Mouse (Mus musculus) neural tube, embryonic 15.5 days (tissue): ENCODE data around the gene Gm28051. TPM values are rescaled to one million over a fixed set of nuclear protein-coding genes. Genes with fewer than 3 reads are reported as not detected.

Experiments used
- ATAC-seq: fragments of 200-750 bp; cut with Nextera tagmentation; 2 replicates; pipeline ENCODE4 v1.8.0; 2017; ENCODE audit warnings: mild to moderate bottlenecking, moderate TSS enrichment, moderate library complexity; ENCODE audit not compliant: low FRiP score
- H3K27ac ChIP-seq: fragments of 300-500 bp; sonication (generic); replicated peaks from 2 replicates; pipeline ENCODE4 v1.5.1; 2015; ENCODE audit warnings: mild to moderate bottlenecking, inconsistent platforms
- H3K27me3 ChIP-seq: fragments of 300-500 bp; sonication (generic); replicated peaks from 2 replicates; pipeline ENCODE4 v1.6.1; 2015; ENCODE audit warnings: inconsistent platforms
- H3K36me3 ChIP-seq: fragments of 300-500 bp; sonication (generic); 2 replicates; pipeline ENCODE4 v1.6.1; 2015; ENCODE audit warnings: inconsistent platforms
- H3K4me1 ChIP-seq: fragments of 300-500 bp; sonication (generic); 2 replicates; pipeline ENCODE4 v1.6.1; 2015; ENCODE audit warnings: inconsistent platforms
- H3K4me2 ChIP-seq: fragments of 300-500 bp; sonication (generic); 2 replicates; pipeline ENCODE4 v1.6.1; 2015; ENCODE audit warnings: inconsistent platforms, mild to moderate bottlenecking, moderate library complexity
- H3K4me3 ChIP-seq: fragments of 300-500 bp; sonication (generic); replicated peaks from 2 replicates; pipeline ENCODE4 v1.5.1; 2015; ENCODE audit warnings: mild to moderate bottlenecking, inconsistent platforms
- H3K9ac ChIP-seq: fragments of 300-500 bp; sonication (generic); replicated peaks from 2 replicates; pipeline ENCODE4 v1.6.1; 2015; ENCODE audit warnings: mild to moderate bottlenecking, inconsistent platforms
- H3K9me3 ChIP-seq: fragments of 300-500 bp; sonication (generic); replicated peaks from 2 replicates; pipeline ENCODE4 v1.6.1; 2016; ENCODE audit warnings: inconsistent platforms
- WGBS: fragments of 180-500 bp; shearing (Covaris S2); methylation state at CpG from one replicate; pipeline ENCODE4 v1.1.7; 2015; ENCODE audit warnings: mixed read lengths; 5-methylcytosine and 5-hydroxymethylcytosine counted together
- polyA plus RNA-seq: library from polyadenylated mRNA; unstranded; fragments of >200 nt; fragmentation: Nextera tagmentation; extraction: Ambion mirVana; gene quantifications from 2 replicates; pipeline ENCODE4 v1.2.1, GENCODE M21; 2015

Gene Gm28051
- polyA plus RNA-seq, 1 experiment from 2014 or later: not detected

- Histone ChIP-seq H3K27me3 (no peaks in the 10 kb centered on the region), H3K27ac (no peak overlapping the region), H3K36me3 (no peaks in the 10 kb centered on the region), H3K9me3 (no peaks in the 10 kb centered on the region), H3K4me2 (no peak overlapping the region), H3K9ac (no peak overlapping the region), H3K4me3 (no peak overlapping the region), H3K4me1 (peaks cover 26% of the 10 kb centered on the region)
- 72% methylated on average over 3 of the region's 3 CpGs for whole genome bisulfite sequencing
- ATAC-seq: no peak
Observed at GRCm38 (mm10) chr12:102740285-102740684, 17.3 kb downstream of the Gm28051 start.

- Histone ChIP-seq H3K9ac (no peak overlapping the region), H3K27ac (no peak overlapping the region), H3K27me3 (no peaks in the 10 kb centered on the region), H3K9me3 (no peaks in the 10 kb centered on the region), H3K4me2 (no peak overlapping the region), H3K4me1 (peaks cover 17% of the 10 kb centered on the region), H3K4me3 (no peak overlapping the region), H3K36me3 (no peaks in the 10 kb centered on the region)
- WGBS: 87% methylated on average over 5 of the region's 5 CpGs
- ATAC-seq: no peak
Observed at GRCm38 (mm10) chr12:102739096-102739495, 18.5 kb downstream of the Gm28051 start.

- 11% methylated on average over 4 of the region's 5 CpGs for WGBS
- no peak for ATAC-seq
Observed at GRCm38 (mm10) chr12:102733381-102733780, 24.2 kb downstream of the Gm28051 start.

DNA sequence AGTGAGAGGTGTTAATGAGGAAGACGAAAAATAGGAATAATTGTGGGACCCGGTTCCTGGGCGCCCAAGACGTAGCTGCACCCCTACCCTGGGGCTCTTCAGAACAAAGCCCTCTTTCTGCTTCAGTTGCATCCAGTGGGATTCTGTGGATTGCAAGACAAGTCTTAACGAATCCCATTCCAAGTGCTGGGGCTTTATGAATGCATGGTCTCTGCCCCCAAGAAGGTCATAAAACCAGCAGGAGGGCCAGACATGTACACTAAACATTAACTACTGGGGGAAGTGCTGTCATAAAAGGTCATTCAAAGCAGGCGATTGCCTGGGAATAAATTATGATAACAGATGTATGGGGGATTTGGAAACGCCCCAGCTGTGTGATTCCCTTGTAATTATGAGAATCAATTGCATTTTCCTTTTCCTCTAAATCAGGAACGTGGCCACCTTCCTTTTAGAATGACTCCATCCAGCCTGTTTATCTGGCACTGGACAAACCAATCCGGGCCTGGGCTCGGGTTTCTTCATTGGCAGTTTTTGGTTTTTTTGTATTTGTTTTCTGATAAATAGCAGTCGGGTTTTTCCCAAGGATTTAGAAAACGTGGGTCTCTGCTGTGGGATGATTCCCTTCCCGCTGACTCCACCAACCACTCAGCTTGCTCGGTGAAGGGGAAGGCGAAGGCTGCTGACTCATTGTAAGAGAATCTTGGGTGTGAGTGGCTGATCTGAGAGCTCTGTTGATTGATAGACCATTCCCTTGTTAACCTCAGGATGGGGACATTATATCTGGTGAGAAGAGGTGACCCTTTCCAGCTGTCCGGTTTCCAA, 26.6 kb downstream of the Gm28051 start:
- Histone ChIP-seq H3K4me3 (peak overlapping the region; percentile 20), H3K36me3 (no peaks in the 10 kb centered on the region), H3K27me3 (no peaks in the 10 kb centered on the region), H3K9me3 (no peaks in the 10 kb centered on the region), H3K4me1 (peaks cover 24% of the 10 kb centered on the region), H3K27ac (peak overlapping the region; percentile 90), H3K4me2 (peak overlapping the region; percentile 57), H3K9ac (peak overlapping the region; percentile 18; the same call in 1 of the 2 replicates)
- WGBS: 7% methylated on average over 16 of the region's 16 CpGs
- peak; percentile 69 for ATAC-seq

More at GRCm38 (mm10) chr12:102733381-102733780, 24.2 kb downstream of the Gm28051 start:
- Histone ChIP-seq H3K9ac (no peak overlapping the region), H3K4me2 (no peak overlapping the region), H3K4me1 (peaks cover 24% of the 10 kb centered on the region), H3K27me3 (no peaks in the 10 kb centered on the region), H3K4me3 (no peak overlapping the region), H3K27ac (no peak overlapping the region), H3K36me3 (no peaks in the 10 kb centered on the region), H3K9me3 (no peaks in the 10 kb centered on the region)

GRCm38 (mm10) chr12:102729855-102730797, 27.4 kb downstream of the Gm28051 start:
- WGBS: 24% methylated on average over 26 of the region's 26 CpGs
- Histone ChIP-seq H3K9ac (peak overlapping the region; percentile 18; the same call in 1 of the 2 replicates), H3K9me3 (no peaks in the 10 kb centered on the region)

DNA sequence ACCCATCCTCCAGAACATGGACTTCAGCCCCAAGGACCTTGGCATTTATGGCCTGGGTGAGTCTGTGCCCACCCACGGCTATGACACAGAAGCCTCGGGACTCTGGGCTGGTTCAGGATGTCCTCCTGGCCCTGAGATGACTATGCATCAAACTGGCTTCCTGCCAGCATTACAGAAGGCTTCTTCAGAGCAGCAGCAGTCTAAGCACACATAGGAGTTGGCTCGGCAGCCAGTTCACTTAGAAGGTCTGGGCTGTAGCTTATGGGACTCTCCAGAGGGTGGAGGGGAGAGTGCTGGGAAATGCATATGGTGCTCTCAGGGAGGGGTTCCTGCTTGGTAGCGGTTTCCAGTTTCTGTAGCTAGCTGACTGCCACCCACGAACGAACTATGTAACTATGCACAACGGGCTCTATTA, 31.8 kb downstream of the Gm28051 start:
- H3K36me3 ChIP-seq: no peaks in the 10 kb centered on the region
- ATAC-seq: no peak
- H3K4me3 ChIP-seq: no peak overlapping the region
- no peak overlapping the region for H3K9ac ChIP-seq
- H3K27ac ChIP-seq: no peak overlapping the region
- H3K9me3 ChIP-seq: no peaks in the 10 kb centered on the region
- 84% methylated on average over 7 of the region's 7 CpGs for WGBS
- peaks cover 12% of the 10 kb centered on the region for H3K4me1 ChIP-seq
- H3K27me3 ChIP-seq: no peaks in the 10 kb centered on the region
- no peak overlapping the region for H3K4me2 ChIP-seq

More at GRCm38 (mm10) chr12:102729855-102730797, 27.4 kb downstream of the Gm28051 start:
- Histone ChIP-seq H3K36me3 (no peaks in the 10 kb centered on the region), H3K27ac (peak overlapping the region; percentile 90), H3K27me3 (no peaks in the 10 kb centered on the region), H3K4me1 (peaks cover 24% of the 10 kb centered on the region), H3K4me2 (peak overlapping the region; percentile 57), H3K4me3 (peak overlapping the region; percentile 20)
- peak; percentile 98 for ATAC-seq

DNA sequence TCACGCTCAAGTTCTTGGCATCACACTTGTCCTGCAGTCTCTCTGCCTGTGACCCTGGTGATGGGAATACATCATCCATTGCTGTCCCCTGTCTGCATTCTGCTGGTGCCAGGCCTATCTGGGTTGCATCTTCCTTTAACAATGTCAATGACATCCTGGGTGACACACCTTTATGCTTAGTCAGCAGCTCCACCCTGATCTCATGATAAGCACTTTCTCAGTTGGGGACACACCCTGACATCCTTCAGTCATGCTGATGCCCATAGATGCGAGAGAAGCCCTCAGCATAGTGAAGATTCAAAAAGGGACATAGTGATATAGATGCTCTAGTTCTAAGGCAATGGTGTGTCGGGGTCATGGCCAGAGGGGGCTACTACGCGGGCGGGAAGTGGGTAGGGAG, 32.4 kb downstream of the Gm28051 start:
- no peaks in the 10 kb centered on the region for H3K36me3 ChIP-seq
- ATAC-seq: no peak
- 94% methylated on average over 6 of the region's 6 CpGs for WGBS

DNA sequence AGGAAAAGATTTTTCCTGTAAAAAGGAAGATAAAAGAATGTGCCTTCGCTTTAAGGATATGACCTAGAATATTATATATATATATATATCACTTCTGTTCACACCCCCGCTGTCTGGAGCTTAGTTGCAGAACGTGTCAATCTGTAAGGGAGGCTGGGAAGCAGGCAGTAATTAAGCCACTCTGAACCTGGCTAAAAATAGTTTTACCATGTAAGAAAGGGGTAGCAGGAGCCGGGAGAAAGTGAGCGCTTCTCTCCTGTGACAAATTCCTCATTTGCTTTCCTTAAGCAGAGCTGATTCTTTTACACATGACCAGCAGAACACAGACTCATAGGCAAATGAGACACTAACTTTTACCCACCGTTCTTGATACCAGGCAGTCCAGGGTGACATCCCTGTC, 33.7 kb downstream of the Gm28051 start:
- no peak overlapping the region for H3K9ac ChIP-seq
- no peak for ATAC-seq
- no peak overlapping the region for H3K27ac ChIP-seq
- H3K4me3 ChIP-seq: no peak overlapping the region
- 78% methylated on average over 6 of the region's 6 CpGs for WGBS
- H3K4me2 ChIP-seq: no peak overlapping the region
- no peaks in the 10 kb centered on the region for H3K9me3 ChIP-seq
- no peaks in the 10 kb centered on the region for H3K36me3 ChIP-seq
- no peaks in the 10 kb centered on the region for H3K27me3 ChIP-seq
- H3K4me1 ChIP-seq: peaks cover 5% of the 10 kb centered on the region; the same call in 1 of the 2 replicates

More for the DNA sequence above, 32.4 kb downstream of the Gm28051 start:
- H3K4me1 ChIP-seq: peaks cover 6% of the 10 kb centered on the region
- no peaks in the 10 kb centered on the region for H3K9me3 ChIP-seq
- no peak overlapping the region for H3K27ac ChIP-seq
- H3K27me3 ChIP-seq: no peaks in the 10 kb centered on the region
- H3K9ac ChIP-seq: no peak overlapping the region
- H3K4me2 ChIP-seq: no peak overlapping the region
- no peak overlapping the region for H3K4me3 ChIP-seq

DNA sequence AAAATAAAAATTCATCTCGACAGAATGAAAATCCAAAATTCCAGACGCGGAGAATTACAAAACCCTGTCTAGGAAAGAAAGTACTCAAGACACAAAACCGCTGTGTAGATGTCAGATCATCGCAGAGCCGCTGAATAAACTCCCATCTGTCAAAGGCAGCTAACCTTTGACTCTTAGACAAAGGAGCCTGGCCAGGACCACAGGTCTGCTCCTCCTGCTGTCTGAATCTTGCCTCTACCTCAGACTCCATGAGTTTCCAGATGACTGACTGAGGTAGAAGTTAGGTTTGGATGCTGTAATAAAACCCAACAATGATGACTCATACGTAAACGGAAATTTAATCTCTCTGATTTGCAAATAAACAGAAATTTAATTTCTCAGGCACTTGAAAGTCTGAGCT, 34.6 kb downstream of the Gm28051 start:
- no peak overlapping the region for H3K9ac ChIP-seq
- no peak overlapping the region for H3K4me2 ChIP-seq
- peaks cover 5% of the 10 kb centered on the region; the same call in 1 of the 2 replicates for H3K4me1 ChIP-seq
- ATAC-seq: no peak
- WGBS: 71% methylated on average over 8 of the region's 8 CpGs
- H3K4me3 ChIP-seq: no peak overlapping the region
- H3K36me3 ChIP-seq: no peaks in the 10 kb centered on the region
- H3K27ac ChIP-seq: no peak overlapping the region
- no peaks in the 10 kb centered on the region for H3K9me3 ChIP-seq
- no peaks in the 10 kb centered on the region for H3K27me3 ChIP-seq

GRCm38 (mm10) chr12:102722451-102722850, 35.1 kb downstream of the Gm28051 start:
- Histone ChIP-seq H3K9me3 (no peaks in the 10 kb centered on the region), H3K4me2 (no peak overlapping the region), H3K27ac (no peak overlapping the region), H3K4me1 (peaks cover 5% of the 10 kb centered on the region; the same call in 1 of the 2 replicates), H3K27me3 (no peaks in the 10 kb centered on the region), H3K36me3 (no peaks in the 10 kb centered on the region), H3K4me3 (no peak overlapping the region), H3K9ac (no peak overlapping the region)
- 0 out of 2 replicates have a peak, but pooled peaks have one; percentile 9 for ATAC-seq
- 58% methylated on average over 11 of the region's 11 CpGs for WGBS

GRCm38 (mm10) chr12:102719552-102720315, 37.8 kb downstream of the Gm28051 start:
- WGBS: 28% methylated on average over 13 of the region's 13 CpGs
- peak; percentile 69 for ATAC-seq
- Histone ChIP-seq H3K36me3 (no peaks in the 10 kb centered on the region), H3K9ac (no peak overlapping the region), H3K4me3 (no peak overlapping the region), H3K27me3 (no peaks in the 10 kb centered on the region), H3K27ac (no peak overlapping the region), H3K4me2 (peak overlapping the region; percentile 32), H3K9me3 (no peaks in the 10 kb centered on the region), H3K4me1 (peaks cover 5% of the 10 kb centered on the region; the same call in 1 of the 2 replicates)
